Mouse (Mus musculus) cerebellum, adult 2 months (tissue): ENCODE results near the gene Trap1. TPM values are rescaled to one million over a fixed set of nuclear protein-coding genes. Genes with fewer than 3 reads are reported as not detected.
"Not testable (repeated sequence)": the region's sequence is repeated elsewhere in the genome, so short reads cannot be mapped to it uniquely, and the experiment has no call there.

Experiments
- DNase-seq, 2 experiments: peaks; one replicate each; pipeline ENCODE4 v3.0.0; 2021
- H3K27ac ChIP-seq: fragments of 200-500 bp; 2 replicates; pipeline ENCODE4 v1.5.1; 2012; ENCODE audit warnings: low read length, control low read depth, inconsistent platforms; ENCODE audit not compliant: insufficient read depth
- H3K27me3 ChIP-seq: fragments of 200-500 bp; 2 replicates; pipeline ENCODE4 v1.6.1; 2012; ENCODE audit warnings: inconsistent platforms, mild to moderate bottlenecking, low read length, moderate library complexity; ENCODE audit not compliant: control insufficient read depth, insufficient read depth
- H3K4me1 ChIP-seq: fragments of 200-500 bp; 2 replicates; pipeline ENCODE4 v1.6.1; 2011; ENCODE audit warnings: low read length; ENCODE audit not compliant: control insufficient read depth, insufficient read depth
- H3K4me3 ChIP-seq: fragments of 200-500 bp; replicated peaks from 2 replicates; pipeline ENCODE3; 2011; ENCODE audit warnings: mild to moderate bottlenecking, low read depth, low read length, control low read depth; ENCODE audit not compliant: insufficient read depth
- CTCF ChIP-seq: fragments of 200-500 bp; IDR thresholded peaks from 2 replicates; pipeline ENCODE4 v1.5.1; 2011; ENCODE audit warnings: low read depth, mild to moderate bottlenecking, control low read depth, low read length, moderate library complexity, borderline replicate concordance; ENCODE audit not compliant: insufficient read depth
- POLR2A ChIP-seq: fragments of 200-500 bp; IDR thresholded peaks from 2 replicates; pipeline ENCODE4 v1.6.1; 2011; ENCODE audit warnings: low read length, control low read depth, borderline replicate concordance; ENCODE audit not compliant: insufficient read depth
- WGBS: fragments of 180-500 bp; shearing (Covaris S2); methylation state at CpG from one replicate; pipeline ENCODE4 v1.1.7; 2018; 5-methylcytosine and 5-hydroxymethylcytosine counted together
- polyA plus RNA-seq: library from polyadenylated mRNA; depleted of rRNA; stranded (reverse); fragments of >200 nt; gene quantifications from 2 replicates; pipeline ENCODE4 v1.2.3, GENCODE M21; 2012

The Trap1 gene
- polyA plus RNA-seq, 1 experiment = 94.5 TPM

GRCm38 (mm10) chr16:4085051-4085450 lies 7.4 kb upstream of the Trap1 start:
- WGBS = 90% methylated on average over 7 of the region's 7 CpGs
- DNase-seq = no peak
- Histone ChIP-seq H3K27me3 (no peaks in the 10 kb centered on the region), H3K27ac (no peak overlapping the region), H3K4me1 (no peaks in the 10 kb centered on the region), H3K4me3 (no peak overlapping the region)
- no peak for TF ChIP-seq POLR2A
- TF ChIP-seq CTCF = no peak

DNA sequence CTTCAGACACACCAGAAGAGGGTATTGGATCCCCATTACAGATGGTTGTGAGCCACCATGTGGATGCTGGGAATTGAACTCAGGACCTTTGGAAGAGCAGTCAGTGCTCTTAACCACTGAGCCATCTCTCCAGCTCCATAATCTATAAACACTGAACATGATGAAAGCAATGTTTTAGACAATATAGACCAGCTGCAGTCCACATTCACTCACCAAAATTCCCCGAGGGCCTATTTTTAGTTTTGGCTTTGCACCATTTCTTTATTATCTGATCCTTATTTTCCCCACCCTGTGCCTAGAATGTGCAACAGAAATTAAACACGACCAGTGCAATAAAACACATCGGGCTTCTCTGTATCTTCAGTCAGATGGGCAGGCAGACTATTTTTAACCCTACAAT lies 2.8 kb upstream of the Trap1 start:
- 74% methylated on average over 3 of the region's 3 CpGs for WGBS
- DNase-seq, H3K27ac ChIP-seq, H3K4me3 ChIP-seq, H3K4me1 ChIP-seq, H3K27me3 ChIP-seq: not testable (repeated sequence)

DNA sequence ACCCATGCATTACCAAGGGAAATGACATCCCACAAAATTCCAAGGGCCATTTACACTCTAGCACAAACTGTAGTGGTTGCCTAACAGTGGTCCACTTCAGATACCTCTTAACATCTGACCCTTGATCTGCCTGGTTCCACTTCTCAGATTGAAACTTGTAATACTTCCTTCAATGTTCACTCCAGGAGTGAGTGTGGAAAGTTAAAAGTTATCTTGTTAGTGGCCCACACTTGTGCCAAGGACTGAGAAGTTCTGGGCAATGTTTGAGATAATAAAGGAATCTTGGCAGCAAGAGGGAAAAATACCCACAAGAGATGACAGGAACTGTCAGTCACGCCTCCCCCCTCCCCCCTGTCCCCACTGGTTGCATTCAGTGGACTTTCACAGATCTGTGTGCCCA lies 2.0 kb upstream of the Trap1 start:
- Histone ChIP-seq H3K4me3 (no peak overlapping the region), H3K27me3 (no peaks in the 10 kb centered on the region)

GRCm38 (mm10) chr16:4078302-4078701 lies 675 bp upstream of the Trap1 start:
- H3K4me3 ChIP-seq, H3K27ac ChIP-seq, H3K27me3 ChIP-seq, H3K4me1 ChIP-seq: not testable (repeated sequence)
- peak; percentile 18 to 26 for DNase-seq
- 62% methylated on average over 10 of the region's 10 CpGs for WGBS

More for the DNA sequence above, 2.0 kb upstream of the Trap1 start:
- Histone ChIP-seq H3K27ac (no peak overlapping the region), H3K4me1 (peaks cover 3% of the 10 kb centered on the region; the same call in 1 of the 2 replicates)
- TF ChIP-seq CTCF (no peak), POLR2A (no peak)
- 54% methylated on average over 1 of the region's 1 CpGs for WGBS
- no peak for DNase-seq

DNA sequence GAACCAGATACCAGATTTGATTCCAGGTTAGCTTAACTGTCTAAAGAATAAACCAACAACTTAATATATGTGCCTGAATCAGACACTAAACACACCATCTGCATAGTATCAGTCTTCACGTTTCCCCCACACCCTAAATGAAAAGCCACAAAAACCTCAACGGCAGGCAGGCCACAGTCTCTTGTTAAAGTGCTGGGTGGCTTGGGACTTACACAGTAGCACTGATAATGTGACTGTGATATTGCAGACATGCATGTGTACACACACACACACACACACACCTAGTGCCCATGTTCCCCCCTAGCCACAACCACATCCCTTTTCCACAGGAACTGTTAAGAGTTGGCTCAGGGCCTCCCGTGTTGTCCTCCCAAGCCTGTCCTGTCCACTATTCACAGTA lies 2.8 kb downstream of the Trap1 start:
- TF ChIP-seq CTCF (no peak), POLR2A (no peak)
- WGBS = 74% methylated on average over 3 of the region's 3 CpGs

GRCm38 (mm10) chr16:4074297-4074696 lies 3.3 kb downstream of the Trap1 start:
- no peak overlapping the region for H3K4me3 ChIP-seq
- H3K27me3 ChIP-seq = no peaks in the 10 kb centered on the region
- peaks cover 3% of the 10 kb centered on the region; the same call in 1 of the 2 replicates for H3K4me1 ChIP-seq
- no peak for DNase-seq
- H3K27ac ChIP-seq = no peak overlapping the region
- TF ChIP-seq POLR2A (no peak), CTCF (no peak)
- 67% methylated on average over 6 of the region's 6 CpGs for WGBS

More for the DNA sequence above, 2.8 kb downstream of the Trap1 start:
- no peak overlapping the region for H3K4me3 ChIP-seq
- no peak for DNase-seq
- no peak overlapping the region for H3K27ac ChIP-seq
- peaks cover 3% of the 10 kb centered on the region; the same call in 1 of the 2 replicates for H3K4me1 ChIP-seq
- H3K27me3 ChIP-seq = no peaks in the 10 kb centered on the region

DNA sequence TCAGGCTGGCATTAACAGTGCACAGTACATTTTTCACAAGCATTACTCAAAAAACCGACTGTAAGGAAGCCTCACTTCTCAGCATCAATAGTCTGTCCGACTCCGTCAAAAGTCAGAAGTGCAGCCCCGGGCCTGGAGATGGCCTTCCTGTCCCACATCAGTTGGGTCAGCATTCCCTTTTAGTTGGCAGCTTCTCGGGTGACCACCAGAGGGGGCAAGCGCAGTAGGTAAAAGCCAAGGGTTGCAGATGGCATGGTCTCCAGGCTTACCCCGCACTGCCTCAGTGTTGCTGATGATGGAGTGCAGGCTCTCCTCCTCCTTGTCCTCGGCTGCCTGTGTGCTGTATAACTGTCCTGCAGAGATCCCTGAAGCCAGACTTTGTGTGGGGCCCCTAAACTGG lies 9.0 kb downstream of the Trap1 start:
- H3K27me3 ChIP-seq = no peaks in the 10 kb centered on the region
- TF ChIP-seq POLR2A (no peak), CTCF (peak; percentile 61)
- H3K27ac ChIP-seq = no peak overlapping the region
- peak; percentile 42 to 47 for DNase-seq
- 42% methylated on average over 8 of the region's 8 CpGs for WGBS
- H3K4me1 ChIP-seq = no peaks in the 10 kb centered on the region
- no peak overlapping the region for H3K4me3 ChIP-seq

DNA sequence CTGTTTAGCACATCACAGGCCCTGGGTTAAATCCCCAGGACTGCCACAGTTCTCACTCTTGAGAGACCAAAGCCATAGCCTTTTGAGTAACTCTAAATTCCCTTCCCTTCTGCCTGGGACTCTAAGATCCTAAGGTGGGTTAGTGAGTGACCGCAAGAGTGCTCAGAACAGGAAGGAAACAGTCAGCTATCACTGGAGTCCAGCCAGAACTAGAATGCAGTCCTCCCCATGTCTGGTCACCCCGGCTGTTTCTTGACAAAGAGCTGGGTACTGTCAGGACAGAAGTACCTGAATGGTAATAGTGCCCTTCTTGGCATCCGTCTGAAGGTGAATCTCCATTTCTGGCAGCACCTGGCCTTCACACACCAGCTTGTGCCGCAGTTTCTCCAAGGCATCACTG lies 12.7 kb downstream of the Trap1 start:
- TF ChIP-seq POLR2A = no peak
- no peaks in the 10 kb centered on the region for H3K27me3 ChIP-seq
- no peaks in the 10 kb centered on the region; the same call in 1 of the 2 replicates for H3K4me1 ChIP-seq
- WGBS = 94% methylated on average over 4 of the region's 4 CpGs
- H3K27ac ChIP-seq = no peak overlapping the region
- H3K4me3 ChIP-seq = no peak overlapping the region
- DNase-seq = no peak

- 85% methylated on average over 3 of the region's 3 CpGs for WGBS
- Histone ChIP-seq H3K4me1 (no peaks in the 10 kb centered on the region), H3K4me3 (no peak overlapping the region), H3K27me3 (no peaks in the 10 kb centered on the region), H3K27ac (no peak overlapping the region)
- DNase-seq = no peak
- TF ChIP-seq POLR2A (no peak), CTCF (no peak)
These were observed 23.8 kb downstream of the Trap1 start for GRCm38 (mm10) chr16:4053811-4054210.
